Mouse (Mus musculus) brain, adult 10 weeks (tissue): ENCODE results near the gene Rpl27. TPM values are rescaled to one million over a fixed set of nuclear protein-coding genes. Genes with fewer than 3 reads are reported as not detected.

Experiments used
- polyA plus RNA-seq: library from polyadenylated mRNA; stranded (reverse); fragments of 350-450 nt; fragmentation: Illumina TruSeq; extraction: RNeasy Lipid Tissue Mini Kit (QIAGEN cat#74804); gene quantifications from one replicate; pipeline ENCODE4 v1.2.3, GENCODE M21; 2015; ENCODE audit warnings: low read depth, low replicate concordance

Rpl27 gene
- 399 TPM for polyA plus RNA-seq

GRCm38 (mm10) chr11:101442127-101442693, at the start of gene Rpl27:
TSS of gene Rpl27 (plus strand) at chr11:101442298.

GRCm38 (mm10) chr11:101417101-101417855, 24.8 kb upstream of the Rpl27 start, which contains the start of gene Aarsd1:
TSS of gene Aarsd1 (minus strand) at chr11:101417615.

GRCm38 (mm10) chr11:101424105-101424851, 17.8 kb upstream of the Rpl27 start, which contains the start of gene Gm27029:
TSS of gene Gm27029 (minus strand) at chr11:101424796.

GRCm38 (mm10) chr11:101424925-101425813, 16.9 kb upstream of the Rpl27 start, which contains the start of the genes Rundc1 and Ptges3l:
TSS of gene Rundc1 (plus strand) at chr11:101425085.
TSS of gene Ptges3l (minus strand) at chr11:101425333.

GRCm38 (mm10) chr11:101448274-101448746, 6.2 kb downstream of the Rpl27 start, which contains the start of gene Ifi35:
TSS of gene Ifi35 (plus strand) at chr11:101448407.

GRCm38 (mm10) chr11:101464211-101465100, 22.4 kb downstream of the Rpl27 start, which contains the start of gene Rnd2:
TSS of gene Rnd2 (plus strand) at chr11:101464999.

GRCm38 (mm10) chr11:101465869-101466551, 23.9 kb downstream of the Rpl27 start, which contains the start of gene Vat1:
TSS of gene Vat1 (minus strand) at chr11:101466230.

Other genes with a start within 250 kb of the Rpl27 start
- 42.2 TPM for gene Ezh1, start 215.8 kb upstream of the Rpl27 start, polyA plus RNA-seq
- 28.6 TPM for gene Ramp2, start 196.3 kb upstream of the Rpl27 start, polyA plus RNA-seq
- gene Vps25, start 188.6 kb upstream of the Rpl27 start, polyA plus RNA-seq = 94.4 TPM
- gene Wnk4, start 181.7 kb upstream of the Rpl27 start, polyA plus RNA-seq = 4.8 TPM
- 0.58 TPM for gene Cntd1, start 163.3 kb upstream of the Rpl27 start, polyA plus RNA-seq
- gene Coa3, start 163.2 kb upstream of the Rpl27 start, polyA plus RNA-seq = 223 TPM
- 183 TPM for gene Becn1, start 140.0 kb upstream of the Rpl27 start, polyA plus RNA-seq
- gene Psme3, start 126.1 kb upstream of the Rpl27 start, polyA plus RNA-seq = 106 TPM
- 3.6 TPM for gene Aoc2, start 117.2 kb upstream of the Rpl27 start, polyA plus RNA-seq
- 0.64 TPM for gene Aoc3, start 111.7 kb upstream of the Rpl27 start, polyA plus RNA-seq
- gene G6pc, start 74.7 kb upstream of the Rpl27 start, polyA plus RNA-seq = not detected
- gene Aarsd1, start 24.7 kb upstream of the Rpl27 start, polyA plus RNA-seq = 71.2 TPM
- gene Gm27029, start 17.5 kb upstream of the Rpl27 start, polyA plus RNA-seq = 3.4 TPM
- gene Rundc1, start 17.2 kb upstream of the Rpl27 start, polyA plus RNA-seq = 31.3 TPM
- 6.1 TPM for gene Ptges3l, start 17.0 kb upstream of the Rpl27 start, polyA plus RNA-seq
- 5.8 TPM for gene Ifi35, start 6.1 kb downstream of the Rpl27 start, polyA plus RNA-seq
- 246 TPM for gene Rnd2, start 22.7 kb downstream of the Rpl27 start, polyA plus RNA-seq
- gene Vat1, start 23.9 kb downstream of the Rpl27 start, polyA plus RNA-seq = 31.2 TPM
- 0.70 TPM for gene Brca1, start 109.7 kb downstream of the Rpl27 start, polyA plus RNA-seq
- 110 TPM for gene Nbr1, start 109.9 kb downstream of the Rpl27 start, polyA plus RNA-seq
- 1.1 TPM for gene Tmem106a, start 139.9 kb downstream of the Rpl27 start, polyA plus RNA-seq
- gene Gm11634, start 157.0 kb downstream of the Rpl27 start, polyA plus RNA-seq = not detected
- gene Rdm1, start 184.9 kb downstream of the Rpl27 start, polyA plus RNA-seq = 9.0 TPM
- gene Arl4d, start 223.2 kb downstream of the Rpl27 start, polyA plus RNA-seq = 36.1 TPM